Mouse (Mus musculus) adrenal gland, postnatal 0 days (tissue): ENCODE measurements around the gene Pla2g4e. TPM values are rescaled to one million over a fixed set of nuclear protein-coding genes. Genes with fewer than 3 reads are reported as not detected.

ENCODE experiments used
- polyA plus RNA-seq: library from polyadenylated mRNA; unstranded; fragments of >200 nt; fragmentation: Nextera tagmentation; extraction: Ambion mirVana; gene quantifications from 2 replicates; pipeline ENCODE4 v1.2.1, GENCODE M21; 2015

Pla2g4e gene
- polyA plus RNA-seq: 0.68 and 0.95 TPM in 2 replicates

GRCm38 (mm10) chr2:120244679-120245420 is at the start of gene Pla2g4e:
Gene Pla2g4e (minus strand): TSS chr2:120245335.

GRCm38 (mm10) chr2:120288995-120289394 is 43.9 kb upstream of the Pla2g4e start, which contains the start of gene Pla2g4d:
Gene Pla2g4d (minus strand): TSS chr2:120289197.

DNA sequence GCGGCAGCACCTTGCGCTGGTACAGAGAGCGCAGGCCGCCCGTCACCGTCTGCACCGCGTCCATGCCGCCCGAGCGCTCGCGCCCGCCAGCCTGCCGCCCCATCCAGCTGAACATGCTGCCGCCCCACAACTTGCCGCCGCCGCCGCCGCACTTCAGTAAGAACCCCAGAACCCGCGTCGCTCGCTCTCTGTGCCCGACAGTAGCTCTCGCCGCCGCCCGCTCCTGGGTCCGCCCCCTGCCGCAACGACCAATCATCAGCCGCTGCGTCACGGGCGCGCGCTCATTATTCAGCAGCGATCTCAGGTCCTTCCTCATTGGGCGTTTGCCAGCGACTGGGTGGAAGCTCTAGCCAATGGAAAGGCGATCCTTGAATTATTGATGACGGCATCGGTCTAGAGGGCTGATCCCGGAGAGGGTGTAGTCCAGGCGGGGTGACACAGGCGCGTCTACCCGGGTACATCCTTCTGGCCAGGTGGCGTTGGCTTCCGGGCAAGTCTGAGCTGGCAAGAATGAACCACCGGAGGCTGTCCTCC is 90.7 kb downstream of the Pla2g4e start, which contains the start of gene Ehd4:
TSS of gene Ehd4 (minus strand) at position 246 of the 534 bp plus-strand sequence.

Other genes with a start within 250 kb of the Pla2g4e start
- gene Jmjd7, start 217.9 kb downstream of the Pla2g4e start, polyA plus RNA-seq: 17.9 and 18.9 TPM in 2 replicates
- 0.52 and 1.0 TPM in 2 replicates for gene Gm28042, start 217.8 kb downstream of the Pla2g4e start, polyA plus RNA-seq
- gene Pla2g4b, start 211.9 kb downstream of the Pla2g4e start, polyA plus RNA-seq: 0.16 and 0.55 TPM in 2 replicates
- 30.5 and 43.9 TPM in 2 replicates for gene Ehd4, start 90.7 kb downstream of the Pla2g4e start, polyA plus RNA-seq
- 0.11 and 0.22 TPM in 2 replicates for gene Pla2g4d, start 43.9 kb upstream of the Pla2g4e start, polyA plus RNA-seq
- gene Pla2g4f, start 68.8 kb upstream of the Pla2g4e start, polyA plus RNA-seq: not detected in 2 replicates
- 18.6 and 25.0 TPM in 2 replicates for gene Vps39, start 107.8 kb upstream of the Pla2g4e start, polyA plus RNA-seq
- gene Ganc, start 158.6 kb upstream of the Pla2g4e start, polyA plus RNA-seq: 6.2 and 14.0 TPM in 2 replicates
- gene Tmem87a, start 158.8 kb upstream of the Pla2g4e start, polyA plus RNA-seq: 9.5 and 17.0 TPM in 2 replicates
- 0.95 and 1.8 TPM in 2 replicates for gene Capn3, start 210.7 kb upstream of the Pla2g4e start, polyA plus RNA-seq